Mouse (Mus musculus): ENCODE data around the gene Pnrc2.

GRCm38 (mm10) chr4:135904810-135905209 lies 31.2 kb upstream of the Pnrc2 start:
- TF ChIP-seq CTCF (IDR thresholded peaks at IDR 0.05; ENCODE audit: insufficient read depth, low read length) (no peak), POLR2A (IDR thresholded peaks at IDR 0.05; ENCODE audit: borderline replicate concordance, extremely low read depth, low read depth, low read length) (no peak)

Measured in lung, adult 2 months (tissue).